Mouse (Mus musculus): ENCODE results near the gene E030025P04Rik.

The E030025P04Rik gene

DNA sequence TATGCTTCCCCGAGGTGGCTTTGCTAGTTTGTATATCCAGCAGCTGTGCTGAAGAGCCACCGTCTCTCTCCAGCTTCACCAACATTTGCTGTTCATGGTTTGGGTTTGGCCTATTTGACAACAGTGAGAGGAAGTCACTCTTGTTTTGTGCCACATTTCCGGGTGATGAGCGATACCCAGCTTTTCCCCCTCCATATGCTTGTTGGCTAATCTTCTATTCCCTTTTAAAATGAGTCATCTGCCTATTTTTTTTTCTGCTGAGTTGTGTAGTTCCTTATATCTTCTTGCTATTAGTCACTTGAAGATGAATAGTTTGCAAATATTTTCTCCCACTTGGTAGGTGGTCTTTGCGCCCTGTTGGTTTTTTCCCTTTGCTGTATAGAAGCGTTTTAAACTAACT is 43.9 kb downstream of the E030025P04Rik start:
- DNase-seq: no peak

DNA sequence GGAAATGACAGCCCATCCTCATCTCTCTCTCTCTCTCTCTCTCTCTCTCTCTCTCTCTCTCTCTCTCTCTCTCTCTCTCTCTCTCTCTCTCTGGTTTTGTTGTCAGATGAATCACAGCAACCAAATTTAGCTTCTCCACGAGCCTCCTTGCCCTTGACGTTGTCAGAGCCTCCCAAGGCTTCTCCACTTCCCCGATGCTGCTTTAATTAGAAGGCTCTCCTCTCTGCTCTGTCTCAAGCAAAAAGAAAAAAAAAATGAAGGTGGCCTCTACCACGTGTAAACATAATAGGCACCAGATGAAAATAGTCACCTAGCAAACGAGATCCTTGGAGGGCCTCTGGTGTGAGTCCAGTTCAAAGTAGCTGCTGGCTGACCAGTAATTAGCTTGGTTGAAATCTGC is 52.3 kb downstream of the E030025P04Rik start:
- DNase-seq: no peak

All from right cerebral cortex, postnatal 14 days (tissue).